Mouse (Mus musculus): ENCODE results near the gene Rcor1.

Gene Rcor1

DNA sequence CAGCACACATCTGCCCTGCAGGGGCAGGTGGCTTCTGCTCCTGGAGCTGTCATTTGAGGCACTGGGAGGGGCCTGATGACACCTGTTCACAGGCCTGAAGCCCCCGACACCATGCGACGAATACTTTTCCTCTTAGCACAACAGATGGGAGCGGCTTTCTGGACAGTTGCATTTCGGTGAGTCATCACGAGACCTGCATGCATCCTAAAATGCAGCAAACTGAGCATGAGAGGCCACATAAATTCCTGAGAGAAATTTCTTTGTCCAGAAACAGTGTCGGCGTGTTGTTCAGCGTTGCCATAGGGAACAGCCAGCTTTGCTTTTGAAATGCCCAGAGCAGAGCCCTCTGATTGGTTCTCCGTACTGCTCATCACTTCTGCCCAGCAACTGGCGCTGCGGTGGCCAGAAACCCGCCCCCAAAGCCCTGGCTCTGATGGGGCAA, 125.2 kb downstream of the Rcor1 start:
- peak; percentile 58 for DNase-seq (ENCODE audit: low spot score)

GRCm38 (mm10) chr12:111165146-111165812, 126.1 kb downstream of the Rcor1 start:
- peak; percentile 25 for DNase-seq (ENCODE audit: low spot score)
